Mouse (Mus musculus) heart, postnatal 0 days (tissue): Measurements from ENCODE around the gene Kdm2b.

ENCODE experiments used
- CTCF ChIP-seq: IDR thresholded peaks from 2 replicates; pipeline ENCODE4 v1.5.1; 2016; ENCODE audit warnings: antibody characterized with exemption, control low read depth, low read depth
- EP300 ChIP-seq: IDR thresholded peaks from 2 replicates; pipeline ENCODE4 v1.6.1; 2016; ENCODE audit warnings: antibody characterized with exemption, low read depth

- TF ChIP-seq CTCF, result no peak
- TF ChIP-seq EP300, result no peak
Measured at GRCm38 (mm10) chr5:123009873-123010272, 20.2 kb upstream of the Kdm2b start.
